ENCODE assay signal across 22 mouse cellular contexts in the genomic region with DNA sequence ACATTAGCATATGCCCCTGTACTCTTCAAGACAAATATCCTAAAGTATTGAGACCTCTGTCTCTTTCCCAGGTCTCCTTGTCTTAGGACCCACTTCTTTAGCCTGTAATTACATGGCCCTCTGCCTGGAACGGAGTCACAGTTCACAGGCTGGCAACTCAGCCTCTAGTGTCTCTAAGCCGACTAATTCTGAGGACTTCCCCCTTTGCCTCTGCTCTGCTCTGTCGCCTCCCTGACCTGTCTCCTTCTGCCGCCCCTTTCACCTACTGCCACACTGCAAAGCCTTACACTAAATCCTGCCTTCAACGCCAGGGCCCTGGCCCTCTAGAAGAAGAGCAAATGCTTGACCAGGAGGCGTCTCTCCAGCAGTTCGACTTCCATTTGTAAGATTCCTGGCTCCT. TPM values are rescaled to one million over a fixed set of nuclear protein-coding genes. Genes with fewer than 3 reads are reported as not detected.
DNase-seq lines count a peak whose midpoint lies in the region; ATAC-seq and TF ChIP-seq lines count a peak whose summit lies in the region.
"Had no signal": no experiment of that assay in that cellular context is flagged by ENCODE, and none has a peak within 500 bp of the region (broad histone marks: within the 10 kb centered on the region; RNA-seq: fewer than 3 reads in every experiment).

No protein-coding gene starts in this region.

- H3K4me1 ChIP-seq in cerebellum, adult 2 months (ENCODE audit: control insufficient read depth, insufficient read depth, low read length), result peaks cover 77% of the 10 kb centered on the region
- peaks cover 8% of the 10 kb centered on the region for H3K4me1 ChIP-seq in hindbrain, embryonic 10.5 days (replicated peaks)
- H3K4me1 ChIP-seq in hindbrain, embryonic 11.5 days (replicated peaks; ENCODE audit: control insufficient read depth, insufficient read depth, low read length), result no peaks in the 10 kb centered on the region
- H3K4me1 ChIP-seq in kidney, postnatal 0 days (replicated peaks; ENCODE audit: insufficient read depth, low read length), result no peaks in the 10 kb centered on the region
- H3K4me1 ChIP-seq: limb, embryonic 12.5 days; stomach, embryonic 15.5 days had no signal

- H3K27ac ChIP-seq in cerebellum, adult 2 months (ENCODE audit: insufficient read depth, low read length), result no peak overlapping the region
- peak overlapping the region; percentile 35; the same call in 1 of the 2 replicates for H3K27ac ChIP-seq in hindbrain, embryonic 10.5 days
- H3K27ac ChIP-seq in hindbrain, embryonic 11.5 days (ENCODE audit: low read depth, low read length), result no peak overlapping the region
- peak overlapping the region; percentile 78 for H3K27ac ChIP-seq in kidney, postnatal 0 days
- H3K27ac ChIP-seq: hindbrain, embryonic 15.5 days; left cerebral cortex, adult 2 months; limb, embryonic 12.5 days; liver, embryonic 14.5 days; stomach, embryonic 15.5 days had no signal

- 0 out of 2 replicates have a peak, but pooled peaks cover 4% of the 10 kb centered on the region for H3K9me3 ChIP-seq in hindbrain, embryonic 10.5 days
- H3K9me3 ChIP-seq in hindbrain, embryonic 11.5 days (ENCODE audit: control insufficient read depth, low read length), result no peaks in the 10 kb centered on the region
- no peaks in the 10 kb centered on the region for H3K9me3 ChIP-seq in kidney, postnatal 0 days (replicated peaks; ENCODE audit: low read length)
- H3K9me3 ChIP-seq: hindbrain, embryonic 15.5 days; stomach, embryonic 15.5 days had no signal

- H3K4me3 ChIP-seq in cerebellum, adult 2 months (replicated peaks; ENCODE audit: insufficient read depth, low read depth, low read length), result no peak overlapping the region
- no peak overlapping the region for H3K4me3 ChIP-seq in hindbrain, embryonic 10.5 days
- H3K4me3 ChIP-seq in hindbrain, embryonic 11.5 days (ENCODE audit: low read depth, low read length), result no peak overlapping the region
- no peak overlapping the region for H3K4me3 ChIP-seq in kidney, postnatal 0 days (replicated peaks; ENCODE audit: low read depth, low read length)
- H3K4me3 ChIP-seq: hindbrain, embryonic 15.5 days; left cerebral cortex, adult 2 months; limb, embryonic 12.5 days; stomach, embryonic 15.5 days had no signal

- H3K27me3 ChIP-seq in cerebellum, adult 2 months (ENCODE audit: control insufficient read depth, insufficient read depth, low read length), result no peaks in the 10 kb centered on the region
- H3K27me3 ChIP-seq in hindbrain, embryonic 10.5 days (ENCODE audit: insufficient read depth, poor library complexity, severe bottlenecking), result no peaks in the 10 kb centered on the region
- no peaks in the 10 kb centered on the region; the same call in 1 of the 2 replicates for H3K27me3 ChIP-seq in hindbrain, embryonic 11.5 days (ENCODE audit: control insufficient read depth, insufficient read depth, low read length)
- no peaks in the 10 kb centered on the region for H3K27me3 ChIP-seq in kidney, postnatal 0 days (ENCODE audit: insufficient read depth, low read length)
- H3K27me3 ChIP-seq: hindbrain, embryonic 15.5 days; stomach, embryonic 15.5 days had no signal

- no peaks in the 10 kb centered on the region for H3K36me3 ChIP-seq in hindbrain, embryonic 10.5 days
- H3K36me3 ChIP-seq in hindbrain, embryonic 11.5 days (ENCODE audit: control insufficient read depth, insufficient read depth, low read length), result no peaks in the 10 kb centered on the region
- H3K36me3 ChIP-seq in kidney, postnatal 0 days (ENCODE audit: insufficient read depth, low read length), result no peaks in the 10 kb centered on the region
- H3K36me3 ChIP-seq: hindbrain, embryonic 15.5 days; limb, embryonic 12.5 days; stomach, embryonic 15.5 days had no signal

- peak; percentile 16 to 26 for DNase-seq in cerebellum, adult 2 months
- DNase-seq in cerebellum, adult 11-12 months, result no peak
- DNase-seq in hindbrain, embryonic 10.5 days (ENCODE audit: low spot score), result no peak
- DNase-seq in hindbrain, embryonic 11.5 days (ENCODE audit: low spot score), result no peak
- DNase-seq in kidney, postnatal 0 days (ENCODE audit: low spot score), result no peak
- DNase-seq in kidney, postnatal 36 days, result no peak
- DNase-seq in A20 (ENCODE audit: low read depth, low spot score), result peak; percentile 55
- no peak for DNase-seq in urinary bladder, postnatal 4 days (ENCODE audit: low spot score in 2 of 2)
- DNase-seq: adrenal gland, postnatal 36 days; gastrocnemius, postnatal 14 days; midbrain, embryonic 14.5 days; retina, postnatal 1 day; thymus, adult 2 months had no signal

- no peak overlapping the region for H3K4me2 ChIP-seq in hindbrain, embryonic 11.5 days (replicated peaks; ENCODE audit: low read depth, low read length)
- H3K4me2 ChIP-seq in kidney, postnatal 0 days (ENCODE audit: low read length), result no peak overlapping the region
- H3K4me2 ChIP-seq: hindbrain, embryonic 15.5 days; limb, embryonic 12.5 days; stomach, embryonic 15.5 days had no signal

- no peak for ATAC-seq in hindbrain, embryonic 11.5 days (ENCODE audit: low FRiP score)
- no peak for ATAC-seq in kidney, postnatal 0 days (replicated peaks; ENCODE audit: low FRiP score, low read depth)

- TF ChIP-seq CTCF in cerebellum, adult 2 months (IDR thresholded peaks at IDR 0.05; ENCODE audit: borderline replicate concordance, insufficient read depth, low read depth, low read length), result no peak
- TF ChIP-seq CTCF in kidney, postnatal 0 days (IDR thresholded peaks at IDR 0.05; ENCODE audit: low read depth), result no peak

- 57% methylated on average over 7 of the region's 7 CpGs for WGBS in cerebellum, adult 2 months
- 48% methylated on average over 7 of the region's 7 CpGs for WGBS in hindbrain, embryonic 10.5 days
- WGBS in hindbrain, embryonic 11.5 days, result 52% methylated on average over 7 of the region's 7 CpGs
- 25% methylated on average over 7 of the region's 7 CpGs for WGBS in kidney, postnatal 0 days

- H3K9ac ChIP-seq in hindbrain, embryonic 11.5 days (ENCODE audit: low read depth, low read length), result no peak overlapping the region
- H3K9ac ChIP-seq in kidney, postnatal 0 days (ENCODE audit: low read depth, low read length), result no peak overlapping the region
- H3K9ac ChIP-seq: hindbrain, embryonic 15.5 days; limb, embryonic 12.5 days; liver, embryonic 14.5 days; stomach, embryonic 15.5 days had no signal

- TF ChIP-seq POLR2A in cerebellum, adult 2 months (IDR thresholded peaks at IDR 0.05; ENCODE audit: borderline replicate concordance, insufficient read depth, low read length), result no peak

RNA-seq across cellular contexts. Expression of gene Slc22a12, which starts 0.7 kb away (rescaled TPM):
- polyA plus RNA-seq in cerebellum, adult 2 months (2012; rRNA removed), result 0.15 and 0.24 TPM in 2 replicates
- not detected in 2 replicates for polyA plus RNA-seq in hindbrain, embryonic 10.5 days (2016; fragmentation: Nextera tagmentation; extraction: Ambion mirVana)
- not detected in 2 replicates for polyA plus RNA-seq in hindbrain, embryonic 11.5 days (2014; fragmentation: Nextera tagmentation; extraction: Ambion mirVana)
- 21.8 and 31.4 TPM in 2 replicates for polyA plus RNA-seq in kidney, postnatal 0 days (2015; fragmentation: Nextera tagmentation; extraction: Ambion mirVana)
- polyA plus RNA-seq: embryonic facial prominence, embryonic 14.5 days; heart, postnatal 0 days; hindbrain, embryonic 15.5 days; limb, embryonic 12.5 days; liver, embryonic 14.5 days; lung, embryonic 16.5 days; midbrain, embryonic 14.5 days; small intestine, adult 2 months; stomach, embryonic 15.5 days had no signal

Comparison
In these comparisons a context has a peak if more than half of its experiments do, and no peak if none do; other contexts are left out.
1. DNase-seq: peak in cerebellum, adult 2 months (2 of 2) and A20 (single experiment); none in cerebellum, adult 11-12 months (single experiment), hindbrain, embryonic 10.5 days (single experiment), hindbrain, embryonic 11.5 days (single experiment), kidney, postnatal 0 days (single experiment), kidney, postnatal 36 days (0 of 2) and urinary bladder, postnatal 4 days (0 of 2).
2. H3K27ac ChIP-seq: peak in hindbrain, embryonic 10.5 days (single experiment) and kidney, postnatal 0 days (single experiment); none in cerebellum, adult 2 months (single experiment) and hindbrain, embryonic 11.5 days (single experiment).
3. RNA of gene Slc22a12, which starts 0.7 kb away (polyA plus RNA-seq): 21.8 to 31.4 TPM in kidney, postnatal 0 days; 0.15 to 0.24 TPM in cerebellum, adult 2 months, not detected in hindbrain, embryonic 11.5 days and not detected in hindbrain, embryonic 10.5 days; every median in the first group is over 10 times any median in the second.